ENCODE assay signal across 11 mouse cellular contexts in the genomic region with DNA sequence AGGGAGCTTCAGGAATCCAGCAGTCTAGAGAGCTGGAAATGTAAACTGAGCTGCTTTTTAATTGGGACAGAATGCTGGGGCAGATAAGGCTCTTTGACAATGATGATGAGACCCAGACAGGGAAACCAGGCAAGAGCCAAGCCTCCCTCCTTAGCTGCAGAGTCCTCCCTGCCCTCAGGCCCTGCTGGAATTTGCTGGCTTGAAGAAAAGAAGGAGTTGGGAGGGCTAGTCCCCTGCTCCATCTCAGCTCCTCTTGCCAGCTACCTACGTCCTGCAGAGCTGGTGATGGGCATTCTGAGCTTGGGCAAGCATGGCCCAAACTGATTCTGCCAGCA. TPM values are rescaled to one million over a fixed set of nuclear protein-coding genes. Genes with fewer than 3 reads are reported as not detected.
DNase-seq lines count a peak whose midpoint lies in the region; ATAC-seq and TF ChIP-seq lines count a peak whose summit lies in the region.
"Had no signal": no experiment of that assay in that cellular context is flagged by ENCODE, and none has a peak within 500 bp of the region (broad histone marks: within the 10 kb centered on the region; RNA-seq: fewer than 3 reads in every experiment).

No protein-coding gene starts in this region.

- no peaks in the 10 kb centered on the region; the same call in 1 of the 2 replicates for H3K27me3 ChIP-seq in forebrain, embryonic 13.5 days
- H3K27me3 ChIP-seq in forebrain, embryonic 14.5 days (replicated peaks; ENCODE audit: control insufficient read depth, insufficient read depth, low read length): no peaks in the 10 kb centered on the region
- H3K27me3 ChIP-seq in liver, adult 2 months (ENCODE audit: control insufficient read depth, insufficient read depth, low read length): no peaks in the 10 kb centered on the region
- H3K27me3 ChIP-seq in liver, postnatal 0 days (ENCODE audit: insufficient read depth, low read length): no peaks in the 10 kb centered on the region
- H3K27me3 ChIP-seq in embryonic facial prominence, embryonic 14.5 days (replicated peaks; ENCODE audit: control insufficient read depth, insufficient read depth, low read length): no peaks in the 10 kb centered on the region
- peaks cover 31% of the 10 kb centered on the region for H3K27me3 ChIP-seq in liver, embryonic 13.5 days

- no peak for TF ChIP-seq CTCF in liver, adult 2 months (IDR thresholded peaks at IDR 0.05; ENCODE audit: low read depth, low read length)
- no peak for TF ChIP-seq CTCF in liver, postnatal 0 days (IDR thresholded peaks at IDR 0.05; ENCODE audit: low read depth)

- H3K4me2 ChIP-seq in forebrain, embryonic 13.5 days: no peak overlapping the region
- no peak overlapping the region for H3K4me2 ChIP-seq in forebrain, embryonic 14.5 days (ENCODE audit: low read length)
- no peak overlapping the region for H3K4me2 ChIP-seq in liver, postnatal 0 days (ENCODE audit: low read depth, low read length)
- H3K4me2 ChIP-seq in embryonic facial prominence, embryonic 14.5 days (ENCODE audit: low read depth, low read length): no peak overlapping the region
- H3K4me2 ChIP-seq in liver, embryonic 13.5 days: no peak overlapping the region
- H3K4me2 ChIP-seq: limb, embryonic 12.5 days had no signal

- no peak for ATAC-seq in forebrain, embryonic 13.5 days
- no peak for ATAC-seq in forebrain, embryonic 14.5 days
- no peak for ATAC-seq in liver, postnatal 0 days
- ATAC-seq in embryonic facial prominence, embryonic 14.5 days (ENCODE audit: low read depth): peak; percentile 44
- ATAC-seq in liver, embryonic 13.5 days (ENCODE audit: low read depth): no peak

- peaks cover 25% of the 10 kb centered on the region; the same call in 1 of the 2 replicates for H3K79me2 ChIP-seq in liver, adult 2 months (ENCODE audit: control insufficient read depth, insufficient read depth, low read length)

- no peak for TF ChIP-seq EP300 in liver, postnatal 0 days (IDR thresholded peaks at IDR 0.05; ENCODE audit: low read depth)

- DNase-seq in forebrain, embryonic 14.5 days (ENCODE audit: low spot score): no peak
- DNase-seq in liver, adult 2 months (ENCODE audit: extremely low read depth, low read depth, low spot score): peak; percentile 50
- DNase-seq in liver, postnatal 0 days: no peak
- DNase-seq in embryonic facial prominence, embryonic 14.5 days (ENCODE audit: low spot score): peak; percentile 77
- DNase-seq in liver, embryonic 13.5 days: no peak
- DNase-seq in adrenal gland, postnatal 4 days (ENCODE audit: low spot score in 2 of 2): no peak
- no peak for DNase-seq in frontal cortex, postnatal 25 days (ENCODE audit: low spot score in 2 of 2)
- DNase-seq: B cell, adult 2 months had no signal

- 46% methylated on average over 1 of the region's 1 CpGs for WGBS in forebrain, embryonic 13.5 days
- WGBS in forebrain, embryonic 14.5 days: 54% methylated on average over 1 of the region's 1 CpGs
- WGBS in liver, adult 2 months: 57% methylated on average over 1 of the region's 1 CpGs
- 65% methylated on average over 1 of the region's 1 CpGs for WGBS in liver, postnatal 0 days (ENCODE audit: insufficient replicate concordance)
- WGBS in embryonic facial prominence, embryonic 14.5 days: 15% methylated on average over 1 of the region's 1 CpGs
- 50% methylated on average over 1 of the region's 1 CpGs for WGBS in liver, embryonic 13.5 days (ENCODE audit: insufficient replicate concordance)

- peaks cover 55% of the 10 kb centered on the region for H3K4me1 ChIP-seq in forebrain, embryonic 13.5 days
- H3K4me1 ChIP-seq in forebrain, embryonic 14.5 days (ENCODE audit: control insufficient read depth, insufficient read depth, low read length): peaks cover 17% of the 10 kb centered on the region
- H3K4me1 ChIP-seq in liver, adult 2 months (ENCODE audit: control insufficient read depth, insufficient read depth, low read length): peaks cover 50% of the 10 kb centered on the region
- H3K4me1 ChIP-seq in liver, postnatal 0 days (ENCODE audit: insufficient read depth): peaks cover 16% of the 10 kb centered on the region
- H3K4me1 ChIP-seq in embryonic facial prominence, embryonic 14.5 days (ENCODE audit: control insufficient read depth, insufficient read depth, low read length): peaks cover 44% of the 10 kb centered on the region
- H3K4me1 ChIP-seq in liver, embryonic 13.5 days (replicated peaks): peaks cover 59% of the 10 kb centered on the region

- TF ChIP-seq POLR2A in liver, adult 2 months (IDR thresholded peaks at IDR 0.05; ENCODE audit: extremely low read depth, insufficient read depth, low read length): no peak

- H3K27ac ChIP-seq in forebrain, embryonic 13.5 days: no peak overlapping the region
- H3K27ac ChIP-seq in forebrain, embryonic 14.5 days (ENCODE audit: low read depth, low read length): no peak overlapping the region
- peak overlapping the region; percentile 30 for H3K27ac ChIP-seq in liver, adult 2 months (replicated peaks; ENCODE audit: insufficient read depth, low read depth, low read length)
- no peak overlapping the region for H3K27ac ChIP-seq in liver, postnatal 0 days (ENCODE audit: low read depth)
- H3K27ac ChIP-seq in embryonic facial prominence, embryonic 14.5 days (replicated peaks; ENCODE audit: low read depth, low read length): peak overlapping the region; percentile 34
- H3K27ac ChIP-seq in liver, embryonic 13.5 days: peak overlapping the region; percentile 31; the same call in 1 of the 2 replicates
- H3K27ac ChIP-seq: limb, embryonic 12.5 days had no signal

- 0 out of 2 replicates have a peak overlapping the region, but pooled peaks have one; percentile 4 for H3K9ac ChIP-seq in forebrain, embryonic 13.5 days
- no peak overlapping the region for H3K9ac ChIP-seq in forebrain, embryonic 14.5 days (ENCODE audit: low read length)
- no peak overlapping the region for H3K9ac ChIP-seq in liver, adult 2 months (ENCODE audit: low read depth, low read length)
- H3K9ac ChIP-seq in liver, postnatal 0 days (replicated peaks): no peak overlapping the region
- H3K9ac ChIP-seq in embryonic facial prominence, embryonic 14.5 days (ENCODE audit: low read depth, low read length): no peak overlapping the region
- H3K9ac ChIP-seq in liver, embryonic 13.5 days: no peak overlapping the region
- H3K9ac ChIP-seq: limb, embryonic 12.5 days had no signal

- H3K4me3 ChIP-seq in forebrain, embryonic 13.5 days: no peak overlapping the region
- H3K4me3 ChIP-seq in forebrain, embryonic 14.5 days (ENCODE audit: low read depth, low read length): no peak overlapping the region
- H3K4me3 ChIP-seq in liver, adult 2 months (ENCODE audit: insufficient read depth, low read depth, low read length): no peak overlapping the region
- H3K4me3 ChIP-seq in liver, postnatal 0 days (ENCODE audit: low read depth, low read length): no peak overlapping the region
- H3K4me3 ChIP-seq in embryonic facial prominence, embryonic 14.5 days (ENCODE audit: low read depth, low read length): no peak overlapping the region
- no peak overlapping the region for H3K4me3 ChIP-seq in liver, embryonic 13.5 days (replicated peaks)
- H3K4me3 ChIP-seq: limb, embryonic 12.5 days had no signal

- H3K36me3 ChIP-seq in forebrain, embryonic 13.5 days (ENCODE audit: poor library complexity, severe bottlenecking): no peaks in the 10 kb centered on the region; the same call in 1 of the 2 replicates
- no peaks in the 10 kb centered on the region for H3K36me3 ChIP-seq in forebrain, embryonic 14.5 days (ENCODE audit: control insufficient read depth, insufficient read depth, low read length)
- H3K36me3 ChIP-seq in liver, adult 2 months (ENCODE audit: control insufficient read depth, insufficient read depth, low read length): peaks cover 1% of the 10 kb centered on the region; the same call in 1 of the 2 replicates
- H3K36me3 ChIP-seq in liver, postnatal 0 days (replicated peaks; ENCODE audit: insufficient read depth, low read length): no peaks in the 10 kb centered on the region
- H3K36me3 ChIP-seq in embryonic facial prominence, embryonic 14.5 days (ENCODE audit: control insufficient read depth, insufficient read depth, low read length): no peaks in the 10 kb centered on the region
- no peaks in the 10 kb centered on the region for H3K36me3 ChIP-seq in liver, embryonic 13.5 days
- H3K36me3 ChIP-seq: limb, embryonic 12.5 days had no signal

- H3K9me3 ChIP-seq in forebrain, embryonic 13.5 days (replicated peaks): no peaks in the 10 kb centered on the region
- no peaks in the 10 kb centered on the region for H3K9me3 ChIP-seq in forebrain, embryonic 14.5 days (replicated peaks; ENCODE audit: control insufficient read depth, low read length)
- H3K9me3 ChIP-seq in liver, postnatal 0 days (ENCODE audit: low read length): no peaks in the 10 kb centered on the region
- H3K9me3 ChIP-seq in embryonic facial prominence, embryonic 14.5 days (ENCODE audit: control insufficient read depth, low read length): no peaks in the 10 kb centered on the region
- H3K9me3 ChIP-seq in liver, embryonic 13.5 days (replicated peaks): no peaks in the 10 kb centered on the region
- H3K9me3 ChIP-seq: limb, embryonic 12.5 days had no signal

RNA-seq across cellular contexts. Expression of gene Golt1a, which starts 56.1 kb away (rescaled TPM):
- not detected in 2 replicates for polyA plus RNA-seq in forebrain, embryonic 13.5 days (2015; fragmentation: Nextera tagmentation; extraction: Ambion mirVana)
- polyA plus RNA-seq in forebrain, embryonic 14.5 days (2014; fragmentation: Nextera tagmentation; extraction: Ambion mirVana): not detected in 2 replicates
- 11.4 and 13.0 TPM in 2 replicates for total RNA-seq in liver, adult 2 months (2014; rRNA removed)
- polyA plus RNA-seq in liver, adult 2 months (2012; rRNA removed): 16.1 and 21.2 TPM in 2 replicates
- 30.8 and 41.9 TPM in 2 replicates for polyA plus RNA-seq in liver, postnatal 0 days (2015; fragmentation: Nextera tagmentation; extraction: Ambion mirVana)
- not detected in 2 replicates for polyA plus RNA-seq in embryonic facial prominence, embryonic 14.5 days (2014; fragmentation: Nextera tagmentation; extraction: Ambion mirVana)
- polyA plus RNA-seq in liver, embryonic 13.5 days (2015; fragmentation: Nextera tagmentation; extraction: Ambion mirVana): 6.1 and 8.2 TPM in 2 replicates
- 1 to 10 TPM in 1 of 2 experiments, under 1 TPM in 1; 0.76 to 2.0 TPM for total RNA-seq in adrenal gland, postnatal 4 days (2021)
- total RNA-seq: gastrocnemius, adult 8-10 months had no signal
- polyA plus RNA-seq: limb, embryonic 12.5 days had no signal

Comparison
In these comparisons a context has a peak if more than half of its experiments do, and no peak if none do; other contexts are left out.
1. H3K27ac ChIP-seq: peak in liver, adult 2 months (single experiment), embryonic facial prominence, embryonic 14.5 days (single experiment) and liver, embryonic 13.5 days (single experiment); none in forebrain, embryonic 13.5 days (single experiment), forebrain, embryonic 14.5 days (single experiment) and liver, postnatal 0 days (single experiment).
2. DNase-seq: peak in liver, adult 2 months (single experiment) and embryonic facial prominence, embryonic 14.5 days (single experiment); none in forebrain, embryonic 14.5 days (single experiment), liver, postnatal 0 days (single experiment), liver, embryonic 13.5 days (single experiment), adrenal gland, postnatal 4 days (0 of 2) and frontal cortex, postnatal 25 days (0 of 2).